Mouse (Mus musculus): ENCODE measurements at regions not wholly inside any gene's neighbourhood (a gene's known extent, or its start where the extent isn't known, plus 50 kb on each side); places are given as distances from the start of the nearest gene placed in this dataset.

DNA sequence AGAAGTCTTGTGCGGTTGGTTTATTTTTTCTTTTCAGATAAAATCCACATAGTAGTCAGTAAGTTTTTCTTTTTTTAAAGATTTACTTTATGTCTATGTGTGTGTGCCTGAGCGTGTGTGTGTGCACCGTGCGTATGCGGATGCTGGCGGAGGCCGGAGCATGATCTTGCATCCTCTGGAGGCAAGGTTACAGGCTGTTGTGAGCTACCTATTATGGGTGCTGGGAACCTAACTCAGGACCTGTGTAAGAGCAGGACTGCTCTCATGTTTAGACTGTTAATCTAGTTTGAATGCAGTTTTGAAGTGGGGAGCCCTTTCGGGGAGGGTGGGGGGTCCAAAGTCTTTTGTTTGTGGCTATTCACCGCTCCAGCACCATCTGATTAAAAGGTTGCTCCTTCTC is 154.1 kb downstream of the Slc38a4 start:
- TF ChIP-seq CTCF (IDR thresholded peaks at IDR 0.05; ENCODE audit: insufficient read depth, low read length) (no peak), POLR2A (IDR thresholded peaks at IDR 0.05; ENCODE audit: borderline replicate concordance, extremely low read depth, low read depth, low read length) (no peak)

Data from lung, adult 2 months (tissue).